Comparison of ENCODE assay signal across 17 mouse cellular contexts in genomic region chr13:57816276-57816675, GRCm38 (mm10).
A peak's percentile ranks its signal among the peaks of the same experiment; 100 is the strongest.
DNase-seq lines count a peak whose midpoint lies in the region; ATAC-seq and TF ChIP-seq lines count a peak whose summit lies in the region.
"Had no signal": no experiment of that assay in that cellular context is flagged by ENCODE, and none has a peak within 500 bp of the region (broad histone marks: within the 10 kb centered on the region; RNA-seq: fewer than 3 reads in every experiment).

No protein-coding gene starts in this region.

- peak; percentile 18; the same call in 1 of the 2 replicates for TF ChIP-seq POLR2A in cerebellum, adult 2 months (IDR thresholded peaks at IDR 0.05; ENCODE audit: borderline replicate concordance, insufficient read depth, low read length)

- H3K9me3 ChIP-seq in midbrain, postnatal 0 days (ENCODE audit: low read length), result no peaks in the 10 kb centered on the region
- H3K9me3 ChIP-seq in midbrain, embryonic 14.5 days (ENCODE audit: control insufficient read depth, low read length), result peaks cover 8% of the 10 kb centered on the region; the same call in 1 of the 2 replicates

- no peak overlapping the region for H3K27ac ChIP-seq in midbrain, postnatal 0 days (ENCODE audit: low read depth, low read length)
- no peak overlapping the region for H3K27ac ChIP-seq in midbrain, embryonic 14.5 days (replicated peaks; ENCODE audit: low read depth, low read length)
- peak overlapping the region; percentile 18 for H3K27ac ChIP-seq in cerebellum, adult 2 months (ENCODE audit: insufficient read depth, low read length)
- H3K27ac ChIP-seq: embryonic facial prominence, embryonic 12.5 days; forebrain, embryonic 13.5 days; liver, embryonic 13.5 days had no signal

- H3K4me1 ChIP-seq in midbrain, postnatal 0 days (ENCODE audit: insufficient read depth, low read length), result no peaks in the 10 kb centered on the region
- H3K4me1 ChIP-seq in midbrain, embryonic 14.5 days (ENCODE audit: control insufficient read depth, insufficient read depth, low read length), result no peaks in the 10 kb centered on the region
- peaks cover 33% of the 10 kb centered on the region for H3K4me1 ChIP-seq in cerebellum, adult 2 months (ENCODE audit: control insufficient read depth, insufficient read depth, low read length)
- H3K4me1 ChIP-seq: embryonic facial prominence, embryonic 12.5 days; forebrain, embryonic 13.5 days; liver, embryonic 13.5 days had no signal

- TF ChIP-seq CTCF in midbrain, postnatal 0 days (IDR thresholded peaks at IDR 0.05), result no peak
- no peak for TF ChIP-seq CTCF in cerebellum, adult 2 months (IDR thresholded peaks at IDR 0.05; ENCODE audit: borderline replicate concordance, insufficient read depth, low read depth, low read length)

- H3K9ac ChIP-seq in midbrain, postnatal 0 days (replicated peaks; ENCODE audit: low read length, poor library complexity, severe bottlenecking), result no peak overlapping the region
- no peak overlapping the region for H3K9ac ChIP-seq in midbrain, embryonic 14.5 days (replicated peaks; ENCODE audit: low read length)
- H3K9ac ChIP-seq: embryonic facial prominence, embryonic 12.5 days; forebrain, embryonic 13.5 days; liver, embryonic 13.5 days; lung, embryonic 14.5 days had no signal

- H3K27me3 ChIP-seq in midbrain, postnatal 0 days (ENCODE audit: insufficient read depth, low read length), result no peaks in the 10 kb centered on the region
- H3K27me3 ChIP-seq in midbrain, embryonic 14.5 days (ENCODE audit: control insufficient read depth, insufficient read depth, low read length), result no peaks in the 10 kb centered on the region
- H3K27me3 ChIP-seq in cerebellum, adult 2 months (ENCODE audit: control insufficient read depth, insufficient read depth, low read length), result no peaks in the 10 kb centered on the region
- H3K27me3 ChIP-seq: embryonic facial prominence, embryonic 12.5 days; forebrain, embryonic 13.5 days; liver, embryonic 13.5 days had no signal

- peak; percentile 8 for DNase-seq in midbrain, postnatal 0 days (ENCODE audit: low spot score)
- DNase-seq in midbrain, embryonic 14.5 days, result no peak
- peak; percentile 72 to 86 for DNase-seq in cerebellum, adult 2 months
- peak; percentile 68 to 71 for DNase-seq in cerebellum, postnatal 36 days
- DNase-seq in kidney, postnatal 14 days, result no peak
- DNase-seq in liver, result no peak
- DNase-seq in urinary bladder, postnatal 4 days (ENCODE audit: low spot score in 2 of 2), result no peak
- DNase-seq: gastrocnemius, postnatal 25 days; kidney, adult 11 months; liver, embryonic 13.5 days; lung, embryonic 14.5 days; lung, postnatal 4 days; thymus, adult 2 months had no signal

- ATAC-seq in midbrain, postnatal 0 days (ENCODE audit: low FRiP score), result no peak
- ATAC-seq in midbrain, embryonic 14.5 days (ENCODE audit: low FRiP score, low TSS enrichment), result no peak
- ATAC-seq: forebrain, embryonic 13.5 days had no signal

- H3K4me3 ChIP-seq in midbrain, postnatal 0 days (ENCODE audit: low read depth, low read length), result no peak overlapping the region
- H3K4me3 ChIP-seq in midbrain, embryonic 14.5 days (replicated peaks; ENCODE audit: low read depth, low read length), result no peak overlapping the region
- H3K4me3 ChIP-seq in cerebellum, adult 2 months (replicated peaks; ENCODE audit: insufficient read depth, low read depth, low read length), result no peak overlapping the region
- H3K4me3 ChIP-seq: embryonic facial prominence, embryonic 12.5 days; erythroblast, embryonic 14.5 days; forebrain, embryonic 13.5 days; liver, embryonic 13.5 days had no signal

- WGBS in midbrain, postnatal 0 days, result 81% methylated on average over 11 of the region's 11 CpGs
- 90% methylated on average over 11 of the region's 11 CpGs for WGBS in midbrain, embryonic 14.5 days
- WGBS in cerebellum, adult 2 months, result 15% methylated on average over 11 of the region's 11 CpGs

- H3K4me2 ChIP-seq in midbrain, postnatal 0 days (ENCODE audit: low read depth, low read length, poor library complexity, severe bottlenecking), result no peak overlapping the region
- H3K4me2 ChIP-seq in midbrain, embryonic 14.5 days (ENCODE audit: low read length), result no peak overlapping the region
- H3K4me2 ChIP-seq: embryonic facial prominence, embryonic 12.5 days; forebrain, embryonic 13.5 days; liver, embryonic 13.5 days; lung, embryonic 14.5 days; midbrain, embryonic 11.5 days had no signal

- no peaks in the 10 kb centered on the region for H3K36me3 ChIP-seq in midbrain, postnatal 0 days (ENCODE audit: insufficient read depth, low read length)
- no peaks in the 10 kb centered on the region for H3K36me3 ChIP-seq in midbrain, embryonic 14.5 days (ENCODE audit: control insufficient read depth, insufficient read depth, low read length)
- H3K36me3 ChIP-seq: embryonic facial prominence, embryonic 12.5 days; liver, embryonic 13.5 days had no signal

Comparison
In these comparisons a context has a peak if more than half of its experiments do, and no peak if none do; other contexts are left out.
1. DNase-seq: peak in midbrain, postnatal 0 days (single experiment), cerebellum, adult 2 months (2 of 2) and cerebellum, postnatal 36 days (2 of 2); none in midbrain, embryonic 14.5 days (single experiment), kidney, postnatal 14 days (single experiment), liver (single experiment) and urinary bladder, postnatal 4 days (0 of 2).